Mouse (Mus musculus) WW6 (cell line): ENCODE data around the gene Clcn3.

Experiments used
- DNase-seq: peaks from one replicate; pipeline ENCODE4 v3.0.0-alpha.2; 2013; ENCODE audit warnings: low read depth, low spot score

Gene Clcn3

DNA sequence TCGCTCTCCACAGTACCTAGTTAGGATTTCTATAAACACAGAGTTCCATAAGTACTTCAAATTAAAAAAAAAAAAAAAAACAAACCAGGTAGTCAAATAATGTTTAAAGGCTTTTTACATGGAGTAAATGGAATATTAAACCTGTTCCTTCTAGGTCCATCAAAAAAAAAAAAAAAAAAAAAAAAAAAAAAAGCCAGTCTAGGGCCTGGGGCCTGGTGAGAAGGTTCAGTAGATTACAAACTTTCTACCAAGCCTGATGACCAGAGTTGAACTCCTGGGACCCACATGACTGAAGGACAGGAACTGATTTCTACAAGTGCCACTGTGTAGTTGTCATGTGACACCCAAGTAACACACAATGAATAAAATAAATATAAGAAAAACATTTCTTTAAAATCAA lies 31.3 kb downstream of the Clcn3 start:
- no peak for DNase-seq

DNA sequence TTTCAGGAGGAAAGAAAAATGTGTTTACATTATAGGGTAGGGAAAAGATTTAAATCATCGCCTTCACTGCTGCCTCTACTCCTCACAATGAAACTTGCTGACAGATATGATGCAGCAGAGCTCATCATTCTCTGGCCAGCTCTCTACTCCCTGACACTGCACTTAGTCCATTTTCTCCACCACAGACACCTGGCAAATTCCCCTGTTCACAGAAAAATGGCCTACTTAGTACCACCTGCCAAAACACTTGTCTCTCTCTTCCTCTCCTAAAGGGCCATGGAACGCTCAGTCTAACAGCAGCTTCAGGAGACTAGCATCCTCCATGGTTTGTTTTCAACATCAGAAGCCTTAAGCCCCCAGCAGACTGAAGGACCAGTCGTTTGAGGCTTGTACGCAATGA lies 31.8 kb downstream of the Clcn3 start:
- no peak for DNase-seq

DNA sequence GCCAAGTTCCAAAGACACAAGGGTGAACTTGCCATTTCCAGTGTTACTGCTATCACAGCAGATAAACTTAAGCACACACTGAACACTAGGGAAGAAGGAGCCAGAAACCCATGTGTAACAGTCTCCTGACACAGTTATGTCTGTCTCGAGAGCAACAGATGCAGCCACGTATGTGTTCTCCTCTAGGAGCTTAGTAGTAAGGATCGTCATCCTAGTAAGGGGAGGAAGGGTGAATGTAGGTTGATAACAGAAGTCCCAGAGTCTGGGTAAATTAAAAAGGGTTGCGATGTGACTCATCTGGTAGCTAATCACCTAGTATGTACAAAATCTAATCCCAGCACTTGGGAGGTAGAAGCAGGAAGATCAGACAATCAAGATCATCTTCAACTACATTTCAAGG lies 33.2 kb downstream of the Clcn3 start:
- DNase-seq: no peak

DNA sequence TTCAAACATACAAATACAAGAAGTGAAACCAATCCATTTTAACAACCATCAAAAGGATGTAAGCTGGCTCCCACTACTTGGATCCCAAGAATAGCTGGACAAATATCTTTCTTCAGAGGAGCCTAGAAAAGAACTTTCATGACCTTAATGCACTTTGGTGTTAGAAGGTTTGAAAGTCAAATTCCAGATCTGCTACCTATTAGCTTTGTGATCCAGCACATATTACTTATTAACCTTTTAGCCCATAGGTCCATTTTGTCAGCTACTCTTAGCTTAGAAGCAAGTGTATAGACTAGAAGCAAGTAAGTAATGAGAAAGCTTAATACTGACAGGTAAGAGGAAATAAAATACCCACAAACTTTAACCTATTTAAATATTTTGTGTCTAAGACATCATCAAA lies 35.6 kb downstream of the Clcn3 start:
- DNase-seq: no peak

DNA sequence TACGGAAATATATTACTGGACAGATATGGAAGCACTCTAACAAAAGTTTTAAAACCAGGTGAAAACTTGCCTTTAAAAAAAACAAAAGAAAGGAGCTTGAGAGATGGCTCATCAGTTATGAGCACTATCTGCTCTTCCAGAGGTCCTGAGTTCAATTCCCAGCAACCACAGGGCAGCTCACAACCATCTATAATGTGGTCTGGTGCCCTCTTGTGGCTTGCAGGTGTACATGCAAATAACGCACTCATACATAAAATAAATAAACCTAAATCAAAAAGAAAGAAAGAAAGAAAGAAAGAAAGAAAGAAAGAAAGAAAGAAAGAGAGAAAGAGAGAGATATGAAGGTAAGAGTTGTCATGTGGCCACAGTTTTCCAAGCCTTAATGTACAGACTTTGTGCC lies 40.2 kb downstream of the Clcn3 start:
- DNase-seq: no peak

DNA sequence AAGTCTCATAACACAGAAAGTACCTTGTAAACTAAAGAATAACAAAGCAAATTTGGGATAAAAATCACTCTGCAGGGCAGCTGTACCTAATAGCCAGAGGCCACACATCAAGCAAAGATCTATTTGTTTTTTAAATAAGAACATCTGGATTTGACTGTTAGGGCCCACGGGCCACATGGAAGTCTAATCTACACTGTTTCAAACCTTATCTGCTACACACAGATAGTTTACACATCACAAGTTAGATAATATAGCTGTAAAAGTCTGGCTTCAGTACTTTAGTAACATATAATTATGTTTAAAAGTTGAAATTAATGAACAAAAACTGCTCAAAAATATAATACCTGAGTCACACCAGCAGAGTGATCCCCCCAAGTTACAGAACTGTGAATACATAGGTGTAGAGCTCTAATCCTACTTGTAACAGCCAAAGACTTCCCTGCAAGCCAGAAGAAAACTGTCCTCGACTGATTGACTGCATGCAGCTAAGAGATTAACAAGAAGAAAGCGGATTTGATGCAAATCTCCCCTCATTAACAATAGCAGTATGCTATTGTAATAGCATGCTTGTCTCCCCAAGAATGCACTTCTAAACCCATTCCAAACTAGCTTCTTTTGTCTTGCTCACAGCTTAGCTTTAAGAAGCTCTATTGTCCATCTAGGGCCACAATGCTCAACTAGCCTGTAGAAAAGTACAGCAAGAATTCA lies 44.2 kb downstream of the Clcn3 start:
- DNase-seq: no peak

DNA sequence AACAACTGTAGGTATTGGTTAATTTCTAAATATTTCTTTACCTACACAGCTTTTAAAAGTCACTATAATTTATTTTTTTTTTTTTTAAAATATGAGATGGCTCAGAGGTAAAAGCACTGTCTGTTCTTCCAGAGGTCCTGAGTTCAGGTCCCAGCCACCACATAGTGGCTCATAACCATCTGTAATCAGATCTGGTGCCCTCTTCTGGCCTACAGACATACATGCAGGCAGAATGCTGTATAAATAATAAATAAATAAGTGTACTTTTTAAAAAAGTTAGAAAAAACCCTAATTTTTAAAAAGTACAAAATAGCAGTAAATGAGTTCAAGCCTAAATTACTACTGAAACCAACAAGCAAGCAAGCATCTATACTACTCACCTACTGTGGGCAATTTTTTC lies 49.5 kb downstream of the Clcn3 start:
- DNase-seq: no peak

DNA sequence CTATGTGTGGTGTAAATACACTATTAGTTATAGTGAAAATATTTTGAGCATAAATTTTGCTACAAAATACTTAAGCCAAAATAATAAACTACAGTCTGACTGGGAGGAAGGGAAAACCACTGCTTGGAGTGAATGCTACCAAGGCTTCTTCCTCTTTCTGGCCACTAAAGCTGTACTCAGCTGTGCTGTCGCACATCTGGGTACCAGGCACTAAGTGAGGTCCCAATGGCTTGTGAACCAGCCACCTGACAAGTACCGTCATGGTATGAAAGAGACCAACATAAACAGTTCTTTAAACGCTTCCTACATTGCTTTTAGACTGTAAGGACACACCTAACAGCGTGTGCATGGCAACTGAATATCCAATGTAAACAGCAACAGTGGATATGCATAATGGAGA lies 62.9 kb downstream of the Clcn3 start:
- DNase-seq: no peak

DNA sequence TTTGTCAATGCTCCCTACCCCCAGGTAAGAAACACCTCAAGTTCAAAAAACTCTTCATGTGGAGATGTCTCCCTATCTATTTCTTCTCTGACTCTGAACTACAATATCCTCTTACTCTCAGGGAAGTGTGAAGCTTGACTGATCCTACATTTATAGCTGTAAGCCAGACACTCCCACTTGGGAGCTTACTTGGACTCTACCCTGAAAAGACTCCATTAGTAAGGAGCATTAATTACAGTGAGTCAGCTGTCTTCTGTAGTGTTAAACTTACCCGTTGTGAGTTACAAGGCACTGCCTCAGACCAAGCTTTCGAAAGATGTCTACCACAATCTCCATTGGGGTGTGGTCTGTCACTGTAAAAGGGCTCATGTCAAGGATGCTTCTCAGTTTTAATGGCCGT lies 64.0 kb downstream of the Clcn3 start:
- no peak for DNase-seq

DNA sequence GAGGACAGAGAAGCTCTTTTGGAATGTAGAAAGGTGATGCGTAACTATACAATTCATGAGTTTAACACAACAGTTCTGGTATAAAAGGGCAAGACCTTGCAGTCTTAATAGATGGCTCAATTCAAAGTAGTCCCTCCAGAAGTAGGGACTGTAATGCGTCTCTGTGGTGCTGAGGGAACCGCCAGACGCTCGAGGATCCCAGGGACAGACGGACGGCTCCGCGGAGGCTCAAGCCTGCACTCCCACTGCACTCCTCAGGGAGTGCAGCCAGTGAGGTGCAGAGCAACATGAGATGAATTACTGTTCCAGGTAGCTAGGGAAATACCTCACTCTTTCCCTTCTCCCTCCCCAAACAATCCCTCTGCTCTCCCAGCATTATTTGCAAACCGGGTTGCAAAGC lies 70.5 kb downstream of the Clcn3 start:
- DNase-seq: no peak

DNA sequence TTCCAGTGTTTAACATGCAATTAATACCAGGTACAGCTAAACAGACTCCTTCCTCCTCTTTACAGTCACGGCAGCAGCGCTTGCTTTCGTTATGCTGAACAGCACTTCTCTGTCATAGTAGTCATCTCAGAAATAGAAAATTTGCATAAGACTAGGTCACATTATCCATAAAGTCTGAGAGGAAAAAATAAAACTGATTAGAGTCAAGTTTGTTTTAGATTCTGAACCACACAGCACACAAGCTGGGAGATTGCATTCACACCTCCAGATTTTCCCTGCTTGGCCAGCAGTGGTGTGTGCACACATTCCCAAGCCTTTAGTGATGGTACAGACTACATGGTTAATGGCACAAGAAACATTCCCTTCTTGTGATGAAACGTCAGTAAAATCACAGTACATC lies 71.0 kb downstream of the Clcn3 start:
- no peak for DNase-seq

DNA sequence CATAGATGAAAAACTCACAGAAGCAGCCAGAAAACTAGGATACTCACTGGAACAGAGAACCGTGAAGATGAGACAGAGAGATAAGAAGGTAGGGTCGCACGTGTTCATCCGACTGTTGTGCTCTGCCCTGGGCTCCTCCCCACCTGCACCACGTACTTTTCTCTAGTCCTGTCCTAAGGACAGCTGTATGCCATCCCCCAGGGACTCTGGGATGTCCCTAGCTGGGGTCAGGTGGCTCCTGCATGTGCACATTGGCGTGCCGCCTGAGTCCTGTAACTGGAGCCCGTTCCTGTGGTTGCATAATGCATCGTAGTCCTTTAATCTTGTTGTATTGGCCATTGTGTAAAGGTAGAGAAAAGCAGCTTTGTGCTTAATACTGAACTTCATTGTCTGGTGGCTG lies 83.0 kb downstream of the Clcn3 start:
- DNase-seq: no peak

DNA sequence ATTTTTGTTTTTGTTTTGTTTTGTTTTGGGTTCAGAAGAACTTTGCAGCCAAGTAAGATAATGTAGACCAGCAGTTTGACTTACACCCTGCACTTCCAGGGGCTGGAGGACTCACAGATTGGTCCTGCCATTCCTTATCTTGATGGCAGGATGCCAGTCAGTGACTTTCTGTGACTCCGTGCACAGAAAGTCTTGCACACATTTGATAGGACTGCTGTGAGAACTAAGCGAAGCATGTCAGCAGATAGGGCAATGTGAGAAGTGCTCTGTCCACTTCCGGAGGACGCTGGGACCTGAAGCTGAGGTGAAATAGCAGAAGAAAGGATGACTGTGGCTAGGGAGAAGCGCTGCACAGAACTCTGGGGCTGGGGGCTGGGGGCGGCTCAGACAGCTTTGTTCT lies 87.2 kb downstream of the Clcn3 start:
- no peak for DNase-seq

DNA sequence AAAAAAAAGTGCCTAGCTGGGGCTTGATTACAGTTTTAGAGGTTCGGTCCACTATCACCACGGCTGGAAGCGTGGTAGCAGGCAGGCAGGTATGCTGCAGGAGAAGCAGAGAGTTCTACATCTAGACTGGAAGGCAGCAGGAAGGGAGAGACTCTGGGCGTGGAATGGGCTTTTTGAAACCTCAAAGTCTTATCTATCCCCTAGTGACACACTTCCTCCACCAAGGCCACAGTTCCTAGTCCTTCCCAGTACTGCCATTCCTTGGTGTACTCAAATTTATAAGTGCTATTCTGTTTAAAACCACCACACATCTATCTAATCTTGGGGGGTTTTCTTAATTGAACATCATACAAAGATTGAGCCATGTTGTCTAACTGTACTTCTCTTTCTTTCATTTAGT lies 91.3 kb downstream of the Clcn3 start:
- no peak for DNase-seq

DNA sequence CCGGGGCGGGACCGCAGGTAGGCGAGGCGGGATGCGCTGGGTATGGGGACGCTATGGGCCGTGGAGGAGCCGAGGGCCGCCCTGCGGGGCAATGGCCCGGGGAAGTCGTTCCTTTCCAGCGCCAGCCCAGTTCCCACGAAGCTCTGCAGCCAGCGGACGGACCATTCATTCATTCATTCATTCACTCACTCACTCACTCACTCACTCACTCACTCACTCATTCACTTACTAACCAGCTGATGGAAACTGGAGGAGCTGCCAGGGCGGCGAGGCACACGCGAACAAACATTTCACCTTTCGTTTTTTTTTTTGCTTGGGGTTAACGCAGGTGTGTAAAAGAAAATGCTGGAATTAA lies 92.6 kb downstream of the Clcn3 start:
- DNase-seq: peak; percentile 26

DNA sequence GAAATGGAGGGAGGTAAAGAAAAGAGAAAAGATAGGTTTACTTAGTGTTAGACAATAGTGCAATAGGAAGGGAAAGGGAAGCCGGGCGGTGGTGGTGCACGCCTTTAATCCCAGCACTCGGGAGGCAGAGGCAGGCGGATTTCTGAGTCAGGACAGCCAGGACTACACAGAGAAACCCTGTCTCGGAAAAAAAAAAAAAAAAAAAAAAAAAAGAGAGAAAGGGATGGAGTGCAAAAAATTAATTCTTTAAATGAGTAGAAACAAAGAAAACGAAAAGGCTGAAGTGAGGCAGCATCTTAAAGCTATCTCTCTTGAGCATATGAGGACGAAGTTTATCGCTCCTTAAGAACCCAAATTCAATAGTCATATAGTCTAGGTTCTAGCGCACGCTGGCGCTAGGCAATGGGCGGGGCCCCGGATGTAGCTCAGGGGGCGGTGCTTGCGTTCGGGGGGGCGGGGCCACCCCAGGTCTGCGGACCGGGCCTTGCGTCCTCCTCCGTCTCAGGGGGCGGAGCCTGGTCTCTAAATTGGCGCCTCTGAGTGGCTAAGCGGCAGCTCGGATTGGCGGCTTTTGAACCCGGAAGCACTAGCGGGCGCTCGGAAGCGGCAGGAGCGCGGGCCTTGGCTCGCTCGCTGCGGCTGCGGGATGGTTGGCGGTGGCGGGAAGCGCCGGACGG lies 93.1 kb downstream of the Clcn3 start, which contains the start of gene Hpf1:
Gene Hpf1 (plus strand): TSS at position 576 of the 677 bp plus-strand sequence.
- DNase-seq: peak; percentile 98

DNA sequence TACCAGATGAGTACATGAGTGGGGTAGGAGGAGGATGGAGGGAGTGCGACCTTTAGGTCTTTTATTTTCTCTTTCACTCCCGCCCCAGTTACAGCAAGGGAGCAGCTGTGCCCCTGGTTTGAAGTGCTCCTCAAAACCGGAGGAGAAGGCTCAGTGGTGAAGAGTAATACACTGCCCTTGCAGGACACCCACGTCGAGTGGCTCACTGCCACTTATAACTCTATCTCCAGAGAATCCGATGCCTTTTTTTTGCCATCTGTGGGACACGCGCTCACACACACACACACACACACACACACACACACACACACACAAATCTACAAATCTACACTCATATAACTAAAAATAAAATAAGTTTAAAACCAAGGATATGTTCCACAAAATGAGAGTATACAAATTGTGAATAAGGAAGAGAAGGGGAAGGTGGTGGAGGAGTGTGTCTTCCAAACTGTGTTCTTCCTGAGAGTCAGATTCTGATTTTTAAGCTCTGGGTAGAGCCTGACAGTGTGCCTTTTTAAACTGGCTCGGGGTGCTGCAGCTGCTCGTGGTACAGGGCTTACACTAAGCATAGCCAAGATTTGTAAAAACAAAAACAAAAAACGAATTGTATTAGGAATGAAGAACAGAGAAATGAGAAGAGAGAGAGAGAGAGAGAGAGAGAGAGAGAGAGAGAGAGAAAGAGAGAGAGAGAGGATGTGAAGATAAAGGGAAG lies 93.8 kb downstream of the Clcn3 start:
- no peak for DNase-seq

DNA sequence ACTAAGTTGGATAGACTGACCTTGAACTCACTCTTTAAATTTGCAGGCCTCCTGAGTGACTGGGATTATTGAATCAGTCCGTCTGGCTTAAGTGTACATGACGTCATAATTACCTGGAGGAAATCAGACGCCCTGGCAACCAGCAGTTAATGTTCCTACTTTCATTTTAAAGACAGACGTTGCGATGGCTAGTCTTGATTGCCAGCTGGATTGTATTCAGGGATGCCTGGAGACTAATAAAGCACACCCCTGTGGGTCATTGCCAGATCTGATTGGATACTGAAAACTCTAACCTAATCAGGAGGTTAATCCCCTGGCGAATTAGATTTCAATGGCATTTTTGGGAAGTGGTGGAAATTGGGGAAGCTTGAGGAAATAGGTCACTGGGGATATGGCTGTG lies 96.4 kb downstream of the Clcn3 start:
- no peak for DNase-seq

DNA sequence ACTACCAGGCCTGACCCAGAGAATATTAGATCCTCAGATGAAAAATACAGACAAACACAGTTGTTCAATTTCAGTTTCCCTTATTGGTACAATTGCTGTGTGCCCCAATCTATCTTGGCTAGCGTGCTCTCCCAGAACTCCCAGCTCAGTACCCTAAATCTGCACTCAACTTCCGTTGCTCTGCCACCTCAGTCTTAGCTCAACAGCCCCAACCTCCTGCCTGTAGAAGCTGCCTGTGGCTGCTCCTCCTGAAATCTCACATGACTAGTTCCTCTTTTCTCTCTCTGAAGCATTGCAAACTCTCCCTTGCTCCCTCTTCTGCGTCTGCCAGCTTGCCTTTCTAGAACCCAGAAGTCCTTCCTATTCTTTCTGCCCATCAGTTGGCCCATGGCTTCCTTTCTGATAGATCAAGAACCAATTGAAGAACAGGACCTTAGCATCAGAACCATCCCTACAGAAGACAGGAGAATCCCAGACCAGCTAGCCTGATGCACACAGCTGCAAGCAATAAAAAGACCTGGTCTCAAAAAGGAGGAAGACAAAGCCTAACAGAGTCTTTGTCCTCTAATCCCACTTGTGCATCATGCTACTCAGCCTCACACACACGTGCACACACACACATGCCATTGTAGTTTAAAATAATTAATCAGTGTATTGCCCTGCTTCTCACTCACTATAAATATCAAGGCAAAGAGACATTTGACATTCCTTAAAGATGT lies 99.5 kb downstream of the Clcn3 start:
- DNase-seq: no peak

DNA sequence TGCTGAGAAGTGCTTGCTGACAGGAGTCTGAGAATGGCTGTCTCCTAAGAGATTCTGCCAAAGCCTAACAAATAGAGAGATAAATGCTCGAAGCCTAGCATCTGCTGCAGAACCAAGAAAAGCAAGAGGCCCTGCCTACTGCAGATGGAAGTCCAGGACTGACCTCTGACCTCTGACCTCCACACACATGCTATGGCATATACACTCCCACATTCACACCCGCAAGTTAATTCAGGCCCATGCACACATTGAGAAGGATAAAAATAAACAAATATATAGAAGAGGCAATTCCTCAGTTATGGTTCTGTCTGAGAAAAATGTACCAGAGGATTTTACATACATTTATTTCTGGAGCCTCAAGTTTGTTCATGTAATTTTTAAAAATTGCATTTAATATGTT lies 104.5 kb downstream of the Clcn3 start:
- DNase-seq: no peak

DNA sequence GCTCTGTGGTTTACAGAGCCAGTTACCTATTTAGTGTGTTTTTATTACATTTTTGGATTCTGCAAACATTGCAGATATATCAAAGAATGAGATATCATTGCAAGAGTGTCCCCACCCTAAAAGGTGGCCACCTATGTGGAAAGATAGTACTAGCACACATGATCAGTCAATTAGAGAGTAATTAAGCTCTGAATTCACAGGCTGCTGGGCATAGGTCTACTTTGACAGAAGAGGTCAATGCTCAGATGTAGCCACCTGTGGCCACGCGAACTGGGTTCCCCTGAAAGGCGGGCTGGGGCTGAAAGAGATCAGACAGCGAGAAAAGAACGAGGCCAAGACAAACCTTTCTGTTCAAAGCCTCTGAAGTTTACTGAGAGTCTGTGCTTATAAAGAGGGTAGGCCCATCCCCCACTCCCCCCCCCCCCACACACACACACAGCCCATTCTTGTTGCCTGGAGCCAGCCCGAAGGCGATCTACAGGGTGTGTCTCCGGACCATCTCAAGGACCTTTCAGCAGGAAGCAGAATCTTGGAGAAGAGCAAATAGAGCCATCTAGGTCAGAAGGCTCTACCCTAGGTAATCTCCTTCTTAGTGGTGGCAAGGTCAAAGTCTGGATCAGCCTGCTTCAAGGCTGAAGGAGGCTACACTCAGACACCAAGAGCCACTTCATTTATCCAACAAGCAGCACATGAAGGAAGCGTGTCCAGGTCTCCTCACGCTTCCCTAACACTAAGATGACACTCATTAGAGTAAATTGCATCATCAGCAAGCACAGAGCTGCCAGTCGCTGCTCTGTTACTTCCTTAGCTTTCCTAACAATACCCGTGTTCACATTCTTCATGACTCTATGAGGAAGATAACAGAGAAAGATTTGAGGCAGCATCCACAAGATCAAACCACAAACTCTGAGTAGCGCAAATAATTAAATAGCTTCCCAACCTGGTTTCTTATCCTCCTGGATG lies 112.6 kb downstream of the Clcn3 start:
- no peak for DNase-seq
